Mouse (Mus musculus): Measurements from ENCODE around the gene Notch3. TPM values are rescaled to one million over a fixed set of nuclear protein-coding genes. Genes with fewer than 3 reads are reported as not detected.
A peak's percentile ranks its signal among the peaks of the same experiment; 100 is the strongest.
"Not testable (repeated sequence)": the region's sequence is repeated elsewhere in the genome, so short reads cannot be mapped to it uniquely, and the experiment has no call there.

Notch3 gene
- total RNA-seq (2021) = 1 to 10 TPM; 7.0 to 8.2 TPM

DNA sequence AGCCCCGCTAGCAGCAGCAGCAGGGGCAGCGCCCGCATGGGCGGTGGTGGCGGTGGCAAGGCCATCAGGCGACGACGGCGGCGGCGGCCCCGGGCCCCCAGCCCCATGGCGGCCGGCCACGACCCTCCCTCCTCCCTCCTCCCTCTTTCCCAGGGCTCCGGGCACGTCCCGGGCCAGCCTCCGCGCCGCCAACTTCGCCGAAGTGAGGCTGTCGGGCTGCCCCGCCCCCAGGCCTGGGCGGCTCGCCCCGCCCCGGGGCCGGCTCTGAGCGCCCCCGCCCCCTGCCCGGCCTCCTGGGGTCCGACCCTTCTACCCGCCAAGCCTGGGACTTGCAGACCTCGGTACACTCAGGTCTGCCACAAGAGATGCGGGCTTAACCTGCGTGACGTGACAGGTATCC is at the start of gene Notch3:
Gene Notch3 (minus strand): TSS at position 166 of the 400 bp plus-strand sequence.
- no peak for DNase-seq

DNA sequence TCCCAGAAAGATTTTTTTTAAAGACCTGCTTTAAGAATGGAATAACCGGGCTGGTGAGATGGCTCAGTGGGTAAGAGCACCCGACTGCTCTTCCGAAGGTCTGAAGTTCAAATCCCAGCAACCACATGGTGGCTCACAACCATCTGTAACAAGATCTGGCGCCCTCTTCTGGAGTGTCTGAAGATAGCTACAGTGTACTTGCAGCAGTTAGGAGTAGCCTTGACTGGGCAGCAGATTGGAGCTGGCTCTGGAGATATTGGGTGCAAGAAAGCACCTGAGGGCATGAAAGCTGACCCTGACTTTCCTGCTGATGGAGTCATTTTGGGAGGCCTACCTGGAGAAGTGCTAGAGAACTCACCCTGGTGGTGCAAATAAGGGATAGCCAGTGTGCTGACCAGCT is 48.9 kb upstream of the Notch3 start:
- not testable (repeated sequence) for DNase-seq

- DNase-seq = not testable (repeated sequence)
These were observed 44.9 kb upstream of the Notch3 start for GRCm38 (mm10) chr17:32211554-32211953.

- DNase-seq = peak; percentile 49 to 60
These were observed 43.1 kb upstream of the Notch3 start for GRCm38 (mm10) chr17:32209752-32210151.

DNA sequence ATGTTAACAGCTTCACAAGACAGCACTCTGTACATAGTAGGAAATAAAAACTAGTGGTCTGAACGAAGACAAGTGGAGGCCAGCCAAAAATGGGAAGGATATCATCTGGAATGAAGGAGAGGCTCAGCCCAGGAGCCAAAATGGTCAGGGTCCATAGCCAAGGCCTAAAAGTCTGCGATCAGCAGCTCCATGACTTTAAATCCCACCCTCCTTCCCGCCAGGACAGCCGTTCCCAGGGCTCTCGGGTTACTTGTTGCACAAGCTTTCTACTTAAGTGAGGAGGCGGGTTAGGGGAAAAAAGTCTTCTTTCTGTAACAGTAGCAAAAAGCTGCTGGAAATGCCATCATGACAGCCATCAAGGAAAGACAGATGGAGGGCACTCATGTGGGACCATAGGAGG is 42.5 kb upstream of the Notch3 start:
- no peak for DNase-seq

GRCm38 (mm10) chr17:32207586-32208245 is 41.1 kb upstream of the Notch3 start:
- no peak for DNase-seq

DNA sequence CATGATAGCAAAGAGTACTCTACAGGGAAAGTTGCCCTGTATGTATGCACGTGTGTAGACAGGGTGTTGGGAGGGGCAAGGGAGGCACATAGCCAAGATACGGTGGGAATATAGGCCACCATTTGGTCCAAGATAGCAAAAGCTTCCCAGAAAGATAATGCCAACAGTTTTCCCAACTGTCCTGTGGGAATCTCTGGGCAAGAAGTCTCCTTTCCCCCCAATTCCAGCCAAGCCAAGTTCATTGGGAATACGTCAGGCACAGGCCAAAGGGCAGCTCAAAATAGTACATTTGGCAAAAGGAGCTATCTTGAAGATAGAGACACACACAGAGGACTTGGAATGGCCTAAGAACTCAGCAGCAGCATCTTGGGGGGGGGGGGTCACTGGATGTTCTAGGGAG is 38.7 kb upstream of the Notch3 start:
- DNase-seq = no peak

DNA sequence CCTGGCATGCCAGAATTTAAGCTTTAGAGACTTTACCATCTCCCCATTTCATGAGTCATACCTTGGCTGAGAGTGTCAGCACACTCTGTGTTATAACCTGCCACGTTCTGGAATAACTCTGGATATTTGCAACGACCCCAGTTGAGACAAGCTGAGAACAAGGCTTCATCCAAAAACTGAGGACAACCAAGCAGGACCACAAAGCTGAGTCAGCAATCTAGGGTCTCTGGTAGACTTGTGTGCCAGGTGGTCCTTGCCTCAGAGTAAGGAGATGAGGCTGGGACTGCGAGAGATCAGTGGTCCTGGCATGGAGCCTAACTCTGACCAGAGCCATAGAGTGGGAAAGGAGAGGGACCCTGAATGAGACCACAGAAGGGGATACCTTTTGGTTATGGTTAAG is 36.3 kb upstream of the Notch3 start:
- no peak for DNase-seq

DNA sequence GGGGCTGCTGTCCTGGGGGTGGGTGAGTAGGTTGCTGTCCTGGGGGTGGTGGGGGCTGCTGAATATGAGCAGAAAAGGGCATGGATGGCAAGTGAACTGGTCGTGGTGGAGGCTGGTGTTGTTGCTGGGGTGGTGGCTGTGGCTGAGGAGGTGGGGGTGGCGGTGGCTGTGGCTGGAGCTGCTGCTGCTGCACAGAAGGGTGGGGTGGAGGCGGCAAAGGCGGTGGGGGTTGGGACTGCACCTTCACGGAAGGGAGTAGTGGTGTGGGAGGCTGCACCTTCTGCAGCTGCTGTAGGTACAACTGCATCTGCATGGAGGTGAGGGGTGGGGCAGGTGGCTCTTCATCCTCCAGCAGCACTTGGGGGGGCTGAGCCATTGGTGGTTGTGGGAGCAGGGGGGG is 34.4 kb upstream of the Notch3 start:
- no peak for DNase-seq

DNA sequence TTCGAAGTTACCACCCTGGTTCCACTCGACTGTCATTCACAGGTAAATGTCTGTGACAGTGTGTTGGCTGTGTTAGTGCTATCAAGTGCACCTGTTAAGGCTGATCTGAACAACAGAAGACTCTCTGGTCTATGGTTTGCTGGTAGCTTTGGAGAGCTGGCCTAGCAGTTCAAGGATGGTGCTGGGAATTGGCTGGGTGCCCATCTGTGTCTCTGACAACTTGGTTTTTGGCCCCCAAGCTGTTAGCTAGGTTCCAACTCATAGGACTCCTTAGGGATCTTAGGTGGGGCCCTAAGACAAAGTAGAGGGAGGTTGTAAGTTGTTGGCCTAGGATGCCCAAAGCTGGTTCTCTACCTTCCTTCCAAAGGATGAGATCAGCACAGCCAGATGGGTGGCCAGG is 33.1 kb upstream of the Notch3 start:
- no peak for DNase-seq

DNA sequence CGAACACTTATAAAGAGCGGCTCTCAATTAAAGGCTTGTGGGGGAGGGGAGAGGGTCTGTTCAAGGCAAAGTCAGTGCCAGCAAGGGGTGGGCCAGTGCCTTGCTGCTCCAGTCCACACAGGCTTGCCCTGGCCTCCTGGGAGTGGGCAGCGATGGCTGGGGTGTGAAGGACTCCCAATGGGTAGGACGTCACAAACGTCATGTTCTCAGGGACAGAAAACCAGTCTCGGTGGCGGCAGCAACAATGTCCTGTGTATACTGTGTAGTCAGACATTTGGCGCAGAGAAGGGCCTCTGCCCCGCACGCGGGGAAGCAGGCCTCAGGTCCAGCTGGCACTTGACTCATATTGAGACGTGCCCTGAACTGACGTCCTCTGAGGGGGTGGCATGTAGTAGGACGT is 30.5 kb upstream of the Notch3 start:
- no peak for DNase-seq

- no peak for DNase-seq
These were observed 29.1 kb upstream of the Notch3 start for GRCm38 (mm10) chr17:32195725-32196124.

GRCm38 (mm10) chr17:32193010-32193409 is 26.4 kb upstream of the Notch3 start:
- DNase-seq = no peak

DNA sequence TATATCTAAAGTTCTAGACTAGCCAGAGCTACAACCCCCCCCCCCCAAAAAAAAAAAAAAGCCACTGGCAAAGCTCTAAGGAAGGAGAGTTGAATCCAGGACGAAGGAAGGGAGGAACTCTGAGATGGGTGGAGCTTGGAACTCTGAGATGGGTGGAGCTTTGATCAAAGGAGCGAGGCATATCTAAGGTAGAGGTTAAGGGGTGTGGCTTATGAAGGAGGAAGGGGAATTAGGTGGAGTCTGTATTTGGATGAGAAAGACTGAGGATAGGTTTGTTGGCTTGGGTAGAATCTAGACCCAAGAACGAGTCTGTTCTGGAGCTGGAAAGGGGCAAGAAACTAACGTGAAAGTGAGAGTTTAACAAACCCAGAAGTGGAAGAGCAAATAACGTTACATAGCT is 23.2 kb upstream of the Notch3 start:
- DNase-seq = no peak

DNA sequence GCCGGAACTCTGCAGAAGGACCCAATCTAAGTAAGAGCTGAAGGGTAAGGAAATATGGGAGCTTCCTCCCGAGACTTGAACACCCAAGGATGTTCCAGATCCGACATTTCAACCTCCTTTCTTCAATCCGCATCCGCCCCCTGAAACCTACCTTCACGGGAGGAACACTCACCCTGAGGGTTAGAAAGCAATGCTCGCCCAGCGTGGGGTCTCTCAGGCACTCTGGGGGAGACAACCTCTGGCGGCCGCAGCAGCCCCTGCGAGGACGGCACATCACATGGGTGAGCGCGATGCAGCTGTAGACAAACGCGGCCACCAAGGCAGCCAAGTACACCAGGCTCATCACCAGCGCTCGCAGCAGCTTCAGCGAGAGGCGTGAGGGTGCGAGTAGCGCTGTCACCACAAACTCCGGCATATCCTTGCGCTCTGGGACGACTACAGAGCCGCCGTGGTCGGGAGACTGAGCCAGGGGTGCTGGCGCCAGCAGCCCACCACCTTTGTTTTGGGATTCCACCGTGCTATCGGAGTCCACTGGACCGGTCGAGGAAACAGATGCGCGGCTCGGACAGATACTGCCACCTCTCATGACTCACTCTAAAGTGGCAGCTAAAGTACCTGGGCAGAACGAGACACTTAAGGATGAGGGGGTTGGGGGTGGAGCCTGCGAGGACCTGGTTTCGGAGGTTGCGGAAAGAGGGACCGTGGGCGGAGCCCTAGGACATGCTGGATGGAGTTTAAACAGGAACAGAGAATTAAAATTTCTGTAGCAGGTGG is 22.4 kb upstream of the Notch3 start, which contains the start of gene Ephx3:
Gene Ephx3 (minus strand): TSS at position 687 of the 774 bp plus-strand sequence.
- DNase-seq = no peak

GRCm38 (mm10) chr17:32183017-32183416 is 16.4 kb upstream of the Notch3 start:
- DNase-seq = no peak

DNA sequence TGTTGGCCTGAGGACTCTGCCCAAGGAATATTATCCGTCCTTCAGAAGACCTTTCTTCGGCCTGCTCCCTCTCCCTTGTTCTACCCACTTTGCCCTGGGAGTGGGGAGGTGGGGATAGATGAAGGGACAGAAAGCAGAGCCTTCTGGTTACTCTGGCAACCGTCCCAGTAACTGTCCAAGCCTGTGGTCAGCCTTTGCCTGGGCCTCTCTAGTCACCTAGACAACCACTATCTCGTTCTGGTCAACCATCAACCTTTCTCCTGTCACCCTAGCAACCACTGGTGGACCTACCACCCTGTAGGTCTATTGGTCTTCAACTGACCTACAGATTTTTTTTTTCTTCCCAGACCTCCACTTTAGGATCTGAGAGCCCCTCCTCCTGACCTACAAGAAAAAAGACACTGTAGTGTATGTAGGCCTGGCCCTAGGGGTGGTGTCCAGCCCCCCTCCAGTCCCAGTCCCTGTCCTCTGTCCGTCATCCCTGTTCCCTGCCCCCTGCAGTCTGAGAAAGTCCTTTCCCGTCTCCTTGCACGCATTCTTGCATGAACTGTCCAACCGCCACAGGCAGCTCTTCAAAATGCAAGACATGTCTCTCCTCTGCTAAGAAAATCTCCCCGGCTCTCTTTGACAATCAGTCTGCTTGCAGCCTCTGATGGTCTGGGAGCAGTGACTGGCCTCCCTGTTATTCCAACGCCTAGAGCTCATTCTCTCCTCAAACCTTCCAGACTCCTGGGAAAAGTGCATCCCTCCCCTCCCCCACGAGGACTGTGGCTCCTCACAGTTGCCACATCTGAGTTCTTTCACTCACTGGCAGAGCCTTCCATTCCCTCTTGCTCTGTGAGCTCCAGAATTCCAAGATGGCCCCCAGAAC is 13.2 kb upstream of the Notch3 start:
- DNase-seq = no peak

GRCm38 (mm10) chr17:32176919-32177318 is 10.3 kb upstream of the Notch3 start:
- no peak for DNase-seq

DNA sequence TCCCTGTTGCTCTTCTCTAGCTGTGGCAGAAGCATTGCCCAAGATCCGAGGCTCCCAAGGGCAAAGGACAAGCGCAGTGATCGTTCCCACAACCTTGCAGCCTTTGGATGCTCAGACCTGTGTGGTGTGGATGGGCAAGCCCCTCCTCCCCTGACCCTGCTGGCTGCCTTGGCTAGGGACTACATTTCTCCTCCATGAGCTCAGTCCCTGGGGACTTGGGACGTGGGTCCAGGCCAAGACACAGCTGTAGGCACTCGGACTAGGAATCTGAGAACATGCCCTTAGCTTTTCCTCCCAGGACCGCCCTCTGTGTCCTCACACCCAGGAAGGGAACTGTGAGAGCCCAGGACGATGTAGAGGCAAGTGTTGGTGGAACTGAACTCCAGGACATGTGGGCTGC is 6.5 kb upstream of the Notch3 start:
- no peak for DNase-seq

DNA sequence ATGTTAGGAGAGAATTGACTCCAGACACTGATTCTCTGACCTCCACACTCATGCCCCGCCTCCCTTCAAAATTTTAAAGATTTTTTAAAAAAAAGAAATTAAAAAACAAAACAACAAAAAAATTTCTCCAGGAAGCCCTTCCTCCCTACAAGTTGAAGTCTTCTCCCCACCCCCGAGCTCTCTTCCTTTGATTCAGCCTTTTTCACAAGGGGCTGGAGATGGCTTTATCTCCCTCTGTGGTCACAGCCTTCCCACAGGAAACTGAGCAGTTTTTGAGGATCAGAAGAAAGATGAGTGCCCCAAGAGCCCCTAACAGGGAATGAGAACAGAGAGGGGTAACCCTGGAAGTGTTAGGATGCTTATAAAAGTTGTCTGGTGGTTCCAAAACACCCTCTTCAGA is 5.8 kb upstream of the Notch3 start:
- DNase-seq = no peak

GRCm38 (mm10) chr17:32169518-32170225 is 3.0 kb upstream of the Notch3 start:
- no peak for DNase-seq

DNA sequence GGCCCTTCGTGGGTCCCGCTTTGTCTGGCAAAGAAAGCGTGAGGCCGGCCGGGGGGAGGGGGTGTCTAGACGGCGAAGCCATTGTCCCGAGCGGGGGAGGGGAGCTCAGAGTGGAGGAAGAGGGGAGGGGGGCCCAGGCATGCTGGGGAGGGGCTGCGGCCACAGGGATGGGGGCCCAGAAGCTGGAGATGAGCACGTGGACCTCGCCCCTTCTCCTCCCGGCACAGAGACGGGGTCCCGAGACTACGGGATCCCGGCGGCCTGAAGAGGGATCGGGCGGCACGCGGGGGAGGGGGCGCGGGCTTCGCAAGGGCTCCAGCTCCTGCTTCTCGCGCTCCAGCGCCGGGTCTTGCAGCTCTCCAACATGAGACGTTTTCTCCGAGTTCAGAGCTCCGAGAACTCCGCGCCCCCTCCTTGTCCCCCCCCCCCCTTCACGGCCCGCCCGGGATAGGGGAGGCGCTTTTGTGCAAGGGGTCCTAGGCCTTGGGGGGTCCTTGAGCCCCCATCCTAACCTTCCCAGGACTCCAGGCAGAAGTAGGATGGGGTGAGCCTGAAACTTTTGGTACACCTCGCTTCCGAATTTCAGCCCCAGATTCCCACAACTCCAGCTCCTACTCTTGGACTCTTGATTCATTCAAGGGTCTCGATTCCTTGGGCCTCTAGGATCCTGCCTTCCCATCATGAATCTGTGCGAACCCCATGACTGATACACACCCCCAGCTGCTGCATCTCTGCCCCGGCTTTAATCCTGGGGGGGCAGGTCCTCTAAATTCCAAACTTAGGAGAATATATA is 653 bp downstream of the Notch3 start:
- DNase-seq = no peak
